Mouse (Mus musculus): ENCODE data around the gene Nmrk1. TPM values are rescaled to one million over a fixed set of nuclear protein-coding genes. Genes with fewer than 3 reads are reported as not detected.

Nmrk1 gene
- polyA plus RNA-seq, 1 experiment from 2014 or later: 12.6 TPM

- WGBS (ENCODE audit: insufficient replicate concordance): 48% methylated on average over 13 of the region's 13 CpGs
- Histone ChIP-seq H3K9ac (replicated peaks) (peak overlapping the region; percentile 53), H3K4me2 (ENCODE audit: low read depth, low read length) (peak overlapping the region; percentile 85), H3K27ac (ENCODE audit: low read depth) (peak overlapping the region; percentile 37; the same call in 1 of the 2 replicates), H3K36me3 (replicated peaks; ENCODE audit: insufficient read depth, low read length) (no peaks in the 10 kb centered on the region), H3K9me3 (ENCODE audit: low read length) (no peaks in the 10 kb centered on the region), H3K27me3 (ENCODE audit: insufficient read depth, low read length) (no peaks in the 10 kb centered on the region), H3K4me3 (ENCODE audit: low read depth, low read length) (peak overlapping the region; percentile 73), H3K4me1 (ENCODE audit: insufficient read depth) (peaks cover 23% of the 10 kb centered on the region)
- DNase-seq (no peak), ATAC-seq (no peak)
- no peak for TF ChIP-seq EP300 (IDR thresholded peaks at IDR 0.05; ENCODE audit: low read depth)
- TF ChIP-seq CTCF (IDR thresholded peaks at IDR 0.05; ENCODE audit: low read depth): no peak
These were observed 758 bp downstream of the Nmrk1 start for GRCm38 (mm10) chr19:18632231-18633185.

- TF ChIP-seq EP300 (IDR thresholded peaks at IDR 0.05; ENCODE audit: low read depth) (no peak), CTCF (IDR thresholded peaks at IDR 0.05; ENCODE audit: low read depth) (no peak)
- H3K9me3 ChIP-seq (ENCODE audit: low read length): no peaks in the 10 kb centered on the region
- no peak overlapping the region for H3K4me2 ChIP-seq (ENCODE audit: low read depth, low read length)
- H3K27ac ChIP-seq (ENCODE audit: low read depth): no peak overlapping the region
- ATAC-seq (no peak), DNase-seq (no peak)
- WGBS (ENCODE audit: insufficient replicate concordance): 76% methylated on average over 5 of the region's 5 CpGs
- H3K36me3 ChIP-seq (replicated peaks; ENCODE audit: insufficient read depth, low read length): 0 out of 2 replicates have a peak, but pooled peaks cover 2% of the 10 kb centered on the region
- no peaks in the 10 kb centered on the region for H3K27me3 ChIP-seq (ENCODE audit: insufficient read depth, low read length)
- H3K4me1 ChIP-seq (ENCODE audit: insufficient read depth): peaks cover 2% of the 10 kb centered on the region; the same call in 1 of the 2 replicates
- no peak overlapping the region for H3K4me3 ChIP-seq (ENCODE audit: low read depth, low read length)
- no peak overlapping the region for H3K9ac ChIP-seq (replicated peaks)
These were observed 6.2 kb downstream of the Nmrk1 start for GRCm38 (mm10) chr19:18637954-18638353.

- H3K27me3 ChIP-seq (ENCODE audit: insufficient read depth, low read length): no peaks in the 10 kb centered on the region
- ATAC-seq (0 out of 2 replicates have a peak, but pooled peaks have one; percentile 38), DNase-seq (no peak)
- no peaks in the 10 kb centered on the region for H3K9me3 ChIP-seq (ENCODE audit: low read length)
- no peak overlapping the region for H3K9ac ChIP-seq (replicated peaks)
- no peak overlapping the region for H3K4me2 ChIP-seq (ENCODE audit: low read depth, low read length)
- 45% methylated on average over 4 of the region's 5 CpGs for WGBS (ENCODE audit: insufficient replicate concordance)
- no peak overlapping the region for H3K4me3 ChIP-seq (ENCODE audit: low read depth, low read length)
- H3K36me3 ChIP-seq (replicated peaks; ENCODE audit: insufficient read depth, low read length): 0 out of 2 replicates have a peak, but pooled peaks cover 2% of the 10 kb centered on the region
- H3K4me1 ChIP-seq (ENCODE audit: insufficient read depth): no peaks in the 10 kb centered on the region
- no peak for TF ChIP-seq EP300 (IDR thresholded peaks at IDR 0.05; ENCODE audit: low read depth)
- H3K27ac ChIP-seq (ENCODE audit: low read depth): no peak overlapping the region; the same call in 1 of the 2 replicates
These were observed 7.2 kb downstream of the Nmrk1 start for GRCm38 (mm10) chr19:18638949-18639348.

- DNase-seq (no peak), ATAC-seq (no peak)
- Histone ChIP-seq H3K4me2 (ENCODE audit: low read depth, low read length) (no peak overlapping the region), H3K27me3 (ENCODE audit: insufficient read depth, low read length) (no peaks in the 10 kb centered on the region), H3K4me3 (ENCODE audit: low read depth, low read length) (no peak overlapping the region), H3K9me3 (ENCODE audit: low read length) (no peaks in the 10 kb centered on the region), H3K27ac (ENCODE audit: low read depth) (no peak overlapping the region), H3K36me3 (replicated peaks; ENCODE audit: insufficient read depth, low read length) (0 out of 2 replicates have a peak, but pooled peaks cover 2% of the 10 kb centered on the region), H3K4me1 (ENCODE audit: insufficient read depth) (no peaks in the 10 kb centered on the region), H3K9ac (replicated peaks) (no peak overlapping the region)
- TF ChIP-seq CTCF (IDR thresholded peaks at IDR 0.05; ENCODE audit: low read depth) (peak; percentile 81), EP300 (IDR thresholded peaks at IDR 0.05; ENCODE audit: low read depth) (no peak)
- 43% methylated on average over 2 of the region's 2 CpGs for WGBS (ENCODE audit: insufficient replicate concordance)
These were observed 7.8 kb downstream of the Nmrk1 start for GRCm38 (mm10) chr19:18639552-18639951.

GRCm38 (mm10) chr19:18641001-18641400, 9.3 kb downstream of the Nmrk1 start:
- H3K9me3 ChIP-seq (ENCODE audit: low read length): no peaks in the 10 kb centered on the region
- H3K4me2 ChIP-seq (ENCODE audit: low read depth, low read length): no peak overlapping the region
- H3K27ac ChIP-seq (ENCODE audit: low read depth): no peak overlapping the region
- no peaks in the 10 kb centered on the region for H3K4me1 ChIP-seq (ENCODE audit: insufficient read depth)
- no peak overlapping the region for H3K4me3 ChIP-seq (ENCODE audit: low read depth, low read length)
- TF ChIP-seq EP300 (IDR thresholded peaks at IDR 0.05; ENCODE audit: low read depth): no peak
- no peak for TF ChIP-seq CTCF (IDR thresholded peaks at IDR 0.05; ENCODE audit: low read depth)
- no peak overlapping the region for H3K9ac ChIP-seq (replicated peaks)
- ATAC-seq (no peak), DNase-seq (no peak)
- H3K27me3 ChIP-seq (ENCODE audit: insufficient read depth, low read length): no peaks in the 10 kb centered on the region
- 85% methylated on average over 4 of the region's 4 CpGs for WGBS (ENCODE audit: insufficient replicate concordance)
- peaks cover 5% of the 10 kb centered on the region; the same call in 1 of the 2 replicates for H3K36me3 ChIP-seq (replicated peaks; ENCODE audit: insufficient read depth, low read length)

- 0 out of 2 replicates have a peak overlapping the region, but pooled peaks have one; percentile 70 for H3K27ac ChIP-seq (ENCODE audit: low read depth)
- 77% methylated on average over 4 of the region's 4 CpGs for WGBS (ENCODE audit: insufficient replicate concordance)
- no peaks in the 10 kb centered on the region for H3K27me3 ChIP-seq (ENCODE audit: insufficient read depth, low read length)
- H3K4me1 ChIP-seq (ENCODE audit: insufficient read depth): 0 out of 2 replicates have a peak, but pooled peaks cover 3% of the 10 kb centered on the region
- H3K9ac ChIP-seq (replicated peaks): no peak overlapping the region
- ATAC-seq (no peak), DNase-seq (no peak)
- no peak for TF ChIP-seq EP300 (IDR thresholded peaks at IDR 0.05; ENCODE audit: low read depth)
- no peak for TF ChIP-seq CTCF (IDR thresholded peaks at IDR 0.05; ENCODE audit: low read depth)
- H3K4me2 ChIP-seq (ENCODE audit: low read depth, low read length): no peak overlapping the region
- H3K9me3 ChIP-seq (ENCODE audit: low read length): no peaks in the 10 kb centered on the region
- peaks cover 5% of the 10 kb centered on the region; the same call in 1 of the 2 replicates for H3K36me3 ChIP-seq (replicated peaks; ENCODE audit: insufficient read depth, low read length)
- H3K4me3 ChIP-seq (ENCODE audit: low read depth, low read length): no peak overlapping the region
These were observed 11.7 kb downstream of the Nmrk1 start for GRCm38 (mm10) chr19:18643411-18643810.
